Mouse (Mus musculus): ENCODE data around the gene Fbxl19. TPM values are rescaled to one million over a fixed set of nuclear protein-coding genes. Genes with fewer than 3 reads are reported as not detected.

Fbxl19 gene
- total RNA-seq, 2 experiments from 2014 or later = 1.5 to 1.7 TPM

DNA sequence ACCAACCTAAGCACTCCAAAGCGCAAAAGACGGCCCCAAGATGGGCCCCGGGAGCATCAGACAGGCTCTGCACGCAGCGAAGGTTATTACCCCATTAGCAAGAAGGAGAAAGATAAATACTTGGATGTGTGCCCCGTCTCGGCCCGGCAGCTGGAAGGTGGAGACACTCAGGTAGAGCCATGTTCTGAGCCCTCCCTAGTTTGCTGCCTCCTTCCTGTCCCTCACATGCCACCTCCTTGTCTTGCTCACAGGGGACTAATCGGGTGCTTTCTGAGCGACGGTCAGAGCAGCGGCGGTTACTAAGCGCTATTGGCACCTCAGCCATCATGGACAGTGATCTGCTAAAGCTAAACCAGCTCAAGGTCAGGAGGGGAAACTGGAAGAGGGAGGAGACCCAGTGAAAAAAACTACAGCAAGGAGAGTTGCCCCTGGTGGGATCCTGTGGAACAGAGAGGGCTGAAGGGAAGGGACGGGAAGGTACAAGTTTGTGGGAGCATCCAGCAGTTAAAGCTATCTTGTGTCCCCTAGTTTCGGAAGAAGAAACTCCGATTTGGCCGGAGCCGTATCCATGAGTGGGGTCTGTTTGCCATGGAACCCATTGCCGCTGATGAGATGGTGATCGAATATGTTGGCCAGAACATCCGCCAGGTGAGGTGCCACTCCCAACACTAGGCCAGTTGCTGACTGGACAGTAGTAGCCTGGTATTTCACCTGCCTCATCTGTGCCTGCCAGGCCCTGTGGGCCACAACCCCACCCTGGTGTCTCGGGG is 52.9 kb downstream of the Fbxl19 start:
- no peak for ATAC-seq (replicated peaks; ENCODE audit: low FRiP score, poor library complexity, severe bottlenecking)

DNA sequence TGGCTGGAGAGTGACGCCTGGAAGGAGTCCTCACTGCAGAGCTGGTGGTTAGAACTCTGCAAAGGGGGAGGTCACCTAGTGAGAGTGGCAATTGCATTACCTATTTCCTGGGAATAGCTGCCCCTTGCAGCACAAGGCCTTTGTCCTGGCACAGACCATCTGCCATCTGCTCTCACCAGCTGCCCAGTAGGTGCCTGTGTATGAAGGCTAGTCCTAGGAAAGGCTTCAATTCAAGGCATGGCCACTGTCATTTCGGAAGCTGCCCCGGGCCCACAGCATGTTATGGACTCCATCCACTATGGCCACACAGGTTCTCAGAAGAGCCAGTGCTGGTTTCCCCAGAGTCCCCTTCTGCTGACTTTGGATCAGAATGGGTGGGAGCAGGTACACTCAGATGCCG is 54.2 kb downstream of the Fbxl19 start:
- ATAC-seq (replicated peaks; ENCODE audit: low FRiP score, poor library complexity, severe bottlenecking) = no peak

DNA sequence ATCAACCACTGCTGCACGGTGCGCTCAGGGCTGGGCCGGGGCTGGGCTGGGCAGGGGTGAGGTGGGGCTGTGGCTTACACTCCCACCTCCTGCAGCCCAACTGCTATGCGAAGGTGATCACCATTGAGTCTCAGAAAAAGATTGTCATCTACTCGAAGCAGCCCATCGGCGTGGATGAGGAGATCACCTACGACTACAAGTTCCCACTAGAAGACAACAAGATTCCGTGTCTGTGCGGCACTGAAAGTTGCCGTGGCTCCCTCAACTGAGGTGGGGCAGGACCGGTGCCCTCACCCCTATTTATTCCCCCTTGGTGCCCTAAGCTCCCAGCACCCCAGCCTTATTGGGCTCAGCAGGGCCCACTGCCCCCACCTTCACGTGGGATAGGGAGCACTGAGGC is 54.9 kb downstream of the Fbxl19 start:
- ATAC-seq (replicated peaks; ENCODE audit: low FRiP score, poor library complexity, severe bottlenecking) = no peak

DNA sequence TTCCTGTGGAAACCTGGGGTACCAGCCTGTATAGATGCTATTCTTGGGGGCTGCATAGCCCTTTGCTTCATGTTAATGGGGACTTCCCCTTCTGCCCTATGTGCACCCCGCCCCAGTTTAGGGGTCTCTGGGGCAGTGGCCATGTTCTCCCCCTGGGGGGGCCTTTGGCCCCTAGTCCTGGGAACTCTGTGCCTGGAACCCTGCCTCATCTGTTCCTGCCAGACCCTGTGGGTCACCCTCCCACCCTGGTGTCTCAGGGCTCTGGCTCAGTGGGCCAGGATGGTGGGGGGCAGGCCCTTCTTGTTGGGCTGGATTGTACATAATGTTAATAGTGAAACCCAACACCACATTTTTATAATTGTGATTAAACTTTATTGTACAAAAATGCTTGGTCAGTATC is 55.4 kb downstream of the Fbxl19 start:
- no peak for ATAC-seq (replicated peaks; ENCODE audit: low FRiP score, poor library complexity, severe bottlenecking)

DNA sequence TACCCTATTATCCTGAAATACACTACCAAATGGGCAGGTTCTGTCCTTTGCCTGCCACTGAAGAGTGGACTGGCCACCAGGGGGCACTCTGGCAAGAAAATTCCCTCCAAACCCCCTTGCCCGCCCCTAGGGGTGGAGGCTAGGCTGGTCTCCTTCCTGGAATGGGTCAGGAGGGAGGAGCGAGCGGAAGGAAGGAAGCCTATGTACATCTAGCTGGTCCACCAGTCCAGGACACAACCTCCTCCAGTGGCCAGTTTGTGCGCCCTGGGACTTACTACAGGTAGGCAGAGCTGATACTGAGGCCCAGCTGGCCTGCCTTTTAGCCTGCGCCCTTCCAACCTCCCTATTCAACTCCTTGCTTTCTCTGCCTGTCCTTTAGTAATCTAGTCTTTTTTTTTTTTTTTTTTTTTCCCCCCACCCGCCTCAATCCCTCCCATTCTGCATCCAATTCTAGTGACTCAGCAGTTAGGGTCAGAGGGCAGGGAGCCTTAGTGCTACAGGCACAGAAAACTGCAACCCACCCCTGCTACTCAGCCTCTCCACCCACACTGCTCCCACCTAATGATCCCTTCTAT is 56.2 kb downstream of the Fbxl19 start, which contains the start of gene Hsd3b7:
Gene Hsd3b7, plus strand, starts transcription at position 170 of the 575 bp plus-strand sequence.
- ATAC-seq (replicated peaks; ENCODE audit: low FRiP score, poor library complexity, severe bottlenecking) = peak; percentile 58

DNA sequence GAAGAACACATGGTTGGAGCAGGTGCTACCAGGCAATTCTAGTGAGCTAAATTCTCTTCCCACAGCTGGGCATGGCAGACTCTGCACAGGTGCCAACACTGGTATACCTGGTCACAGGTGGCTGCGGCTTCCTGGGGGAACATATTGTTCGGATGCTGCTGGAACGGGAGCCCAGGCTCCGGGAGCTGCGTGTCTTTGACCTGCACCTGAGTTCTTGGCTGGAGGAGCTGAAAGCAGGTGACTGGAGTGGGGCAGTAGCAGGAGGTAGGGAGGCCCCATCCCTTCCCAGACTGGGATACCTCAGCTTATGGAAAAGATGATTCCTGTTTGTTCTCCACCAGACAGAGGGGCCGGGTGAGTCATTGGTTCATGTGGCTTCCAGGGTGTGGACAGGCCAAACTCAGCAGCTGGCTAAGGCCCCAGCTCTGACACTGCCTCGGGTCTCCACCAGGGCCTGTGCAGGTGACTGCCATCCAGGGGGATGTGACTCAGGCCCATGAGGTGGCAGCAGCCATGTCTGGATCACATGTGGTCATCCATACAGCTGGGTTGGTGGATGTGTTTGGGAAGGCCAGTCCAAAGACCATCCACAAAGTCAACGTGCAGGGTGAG is 56.8 kb downstream of the Fbxl19 start:
- no peak for ATAC-seq (replicated peaks; ENCODE audit: low FRiP score, poor library complexity, severe bottlenecking)

DNA sequence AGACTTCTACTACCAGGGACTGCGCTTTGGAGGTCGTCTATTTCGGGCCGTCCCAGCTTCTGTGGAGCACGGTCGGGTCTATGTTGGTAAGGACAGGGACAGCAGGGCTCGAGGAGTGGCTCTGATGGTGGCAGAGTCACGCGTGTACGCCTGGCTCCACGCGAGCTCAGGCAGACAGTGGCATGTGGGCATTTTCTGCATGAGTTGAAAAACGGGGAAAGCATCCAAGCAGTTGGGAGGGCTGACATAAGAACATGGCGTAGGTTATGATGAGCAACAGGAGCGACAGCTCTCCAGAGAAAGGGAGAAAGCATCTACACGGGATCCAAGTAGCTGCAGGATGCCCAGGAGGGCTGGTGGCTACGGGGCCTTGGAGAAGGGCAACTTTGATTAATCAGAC is 58.0 kb downstream of the Fbxl19 start:
- ATAC-seq (replicated peaks; ENCODE audit: low FRiP score, poor library complexity, severe bottlenecking) = no peak

DNA sequence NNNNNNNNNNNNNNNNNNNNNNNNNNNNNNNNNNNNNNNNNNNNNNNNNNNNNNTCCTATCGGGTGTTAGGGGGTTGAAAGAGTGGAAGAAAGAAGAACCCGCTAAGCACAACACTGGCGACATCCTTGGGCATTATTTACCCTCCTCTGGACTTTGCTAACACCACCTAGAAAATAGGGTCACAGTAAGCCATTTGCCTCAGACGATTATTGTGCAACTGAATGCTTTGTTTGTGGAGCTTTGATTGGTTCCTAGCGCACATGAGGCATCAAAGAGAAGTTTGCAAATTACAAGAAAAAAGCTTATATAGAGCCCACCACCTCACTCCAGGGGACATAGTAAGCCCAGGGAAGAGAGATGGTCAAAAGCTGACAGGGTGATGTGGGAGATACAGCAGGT is 64.5 kb downstream of the Fbxl19 start:
- ATAC-seq (replicated peaks; ENCODE audit: low FRiP score, poor library complexity, severe bottlenecking) = no peak

DNA sequence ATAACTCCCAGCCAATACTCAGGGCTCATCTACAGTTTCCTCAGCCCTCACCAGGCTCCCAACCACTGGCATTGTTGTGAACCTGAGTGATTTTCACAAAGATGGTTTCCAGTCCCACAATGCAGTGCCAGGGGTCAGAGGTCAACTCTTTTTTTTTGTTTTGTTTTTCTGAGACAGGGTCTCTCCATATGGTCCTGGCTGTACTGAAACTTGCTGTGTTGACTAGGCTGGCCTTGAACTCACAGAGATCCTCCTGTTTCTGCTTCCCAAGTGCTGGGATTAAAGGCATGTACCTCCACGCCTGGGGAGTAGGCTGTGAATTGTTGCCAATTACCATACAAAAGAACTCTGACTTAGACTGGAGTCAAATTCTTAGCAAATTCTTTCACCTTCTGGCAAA is 65.5 kb downstream of the Fbxl19 start:
- ATAC-seq (replicated peaks; ENCODE audit: low FRiP score, poor library complexity, severe bottlenecking) = no peak

DNA sequence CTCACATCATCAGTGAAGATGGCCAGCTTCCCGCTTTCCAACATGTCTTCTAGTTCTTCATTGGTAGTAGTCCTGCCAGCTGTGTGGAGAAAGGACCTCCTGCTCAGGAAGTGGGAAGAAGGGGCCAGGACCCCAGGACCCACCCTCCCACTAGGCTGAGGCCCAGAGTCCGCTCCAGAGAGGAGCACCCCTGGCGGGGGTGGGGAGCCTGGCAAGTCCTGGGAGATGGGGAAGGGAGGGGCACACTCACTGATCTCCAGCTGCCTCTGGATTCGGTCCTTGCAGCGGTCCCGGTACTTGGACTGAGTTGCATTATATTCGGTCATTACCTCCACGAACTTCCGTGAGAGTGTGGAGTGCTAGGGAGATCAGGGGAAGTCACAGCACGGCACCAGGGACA is 66.3 kb downstream of the Fbxl19 start:
- ATAC-seq (replicated peaks; ENCODE audit: low FRiP score, poor library complexity, severe bottlenecking) = no peak

DNA sequence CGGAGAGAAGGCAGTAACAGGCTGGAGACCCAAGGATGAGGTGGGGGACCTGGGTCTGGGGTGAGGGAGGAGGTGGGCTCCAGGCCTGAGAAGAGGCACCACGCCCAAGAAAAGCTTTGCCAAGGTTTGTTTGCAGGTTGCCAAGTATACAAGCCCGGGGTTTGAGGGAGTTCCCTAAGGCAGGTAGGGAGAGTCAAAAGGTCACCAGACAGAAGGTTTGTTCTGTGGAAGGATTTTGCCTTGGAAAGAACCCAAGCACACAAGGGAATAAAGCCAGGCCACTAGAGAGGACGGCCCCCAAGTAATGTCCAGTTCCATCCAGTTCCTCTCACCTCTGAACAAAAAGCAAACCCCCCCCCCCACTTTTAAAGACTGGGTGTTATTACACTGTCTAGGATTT is 66.9 kb downstream of the Fbxl19 start:
- ATAC-seq (replicated peaks; ENCODE audit: low FRiP score, poor library complexity, severe bottlenecking) = no peak

DNA sequence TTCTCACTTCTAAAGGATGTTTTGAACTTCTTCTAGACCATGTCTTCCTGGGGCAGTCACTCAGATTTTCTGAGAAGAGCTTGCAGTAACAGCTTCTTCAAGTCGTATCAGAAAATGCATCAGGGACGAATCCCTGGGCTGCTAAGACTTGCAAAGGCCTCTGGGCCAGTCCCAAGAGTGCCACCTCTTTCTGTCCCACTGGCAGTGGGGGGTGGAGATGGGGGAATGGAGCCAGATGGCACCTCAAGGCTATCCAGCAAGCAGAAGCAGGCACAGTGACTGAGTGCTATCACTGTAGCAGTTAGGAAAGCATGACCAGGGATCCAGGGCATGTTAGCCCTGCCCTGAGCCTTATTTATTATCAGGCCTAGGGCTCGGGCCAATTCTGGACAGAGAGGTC is 67.9 kb downstream of the Fbxl19 start:
- no peak for ATAC-seq (replicated peaks; ENCODE audit: low FRiP score, poor library complexity, severe bottlenecking)

DNA sequence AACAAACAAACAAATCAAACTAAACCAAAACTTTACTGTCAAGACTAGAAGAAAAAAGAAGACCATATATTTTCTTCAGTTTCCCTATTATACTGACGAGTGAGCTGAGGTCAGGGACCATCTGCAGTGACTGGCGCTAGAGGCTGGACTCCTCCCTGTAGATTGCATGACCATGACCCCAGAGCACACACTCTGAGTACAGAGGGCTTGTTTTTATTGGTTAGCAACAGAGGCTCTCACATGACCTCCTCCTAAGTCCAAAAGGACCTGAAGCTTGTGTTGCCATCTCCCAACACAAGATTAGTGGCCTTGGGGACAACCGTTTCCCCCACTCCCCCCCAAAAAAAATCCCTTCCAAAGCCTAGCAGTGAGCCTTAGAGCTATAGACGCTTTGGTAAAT is 69.5 kb downstream of the Fbxl19 start:
- no peak for ATAC-seq (replicated peaks; ENCODE audit: low FRiP score, poor library complexity, severe bottlenecking)

DNA sequence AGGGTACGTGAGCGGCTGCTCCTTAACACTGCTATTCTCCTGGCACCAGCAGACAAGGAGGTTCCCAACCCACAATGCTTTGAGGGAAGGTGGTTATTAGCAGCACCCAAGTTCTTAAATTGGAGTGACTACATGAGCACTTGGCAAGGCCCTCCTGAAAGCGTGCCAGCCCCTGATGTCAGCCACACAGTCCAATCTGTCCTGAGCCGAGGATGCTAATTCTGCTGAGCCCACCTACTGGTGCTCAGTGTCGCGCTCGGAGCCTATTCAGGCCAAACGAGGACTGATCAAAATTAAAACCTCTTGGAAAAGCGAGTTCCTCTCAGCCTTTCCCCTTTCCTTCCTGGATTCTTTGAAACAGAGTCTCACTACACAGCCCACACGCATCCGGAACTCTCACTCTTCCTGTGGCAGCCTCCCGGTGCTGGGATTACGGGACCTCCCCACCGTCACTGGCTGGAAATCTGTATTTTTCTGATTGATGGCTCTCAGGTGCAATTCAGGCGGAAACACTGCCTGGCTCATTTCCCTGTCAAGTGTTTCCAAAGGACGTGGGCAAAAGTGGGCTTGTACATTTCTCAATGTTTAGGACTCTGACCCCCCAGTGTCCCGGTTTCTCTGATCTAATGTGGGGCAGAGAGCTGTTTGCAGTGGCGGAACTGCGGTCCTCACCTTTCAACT is 70.0 kb downstream of the Fbxl19 start:
- no peak for ATAC-seq (replicated peaks; ENCODE audit: low FRiP score, poor library complexity, severe bottlenecking)

DNA sequence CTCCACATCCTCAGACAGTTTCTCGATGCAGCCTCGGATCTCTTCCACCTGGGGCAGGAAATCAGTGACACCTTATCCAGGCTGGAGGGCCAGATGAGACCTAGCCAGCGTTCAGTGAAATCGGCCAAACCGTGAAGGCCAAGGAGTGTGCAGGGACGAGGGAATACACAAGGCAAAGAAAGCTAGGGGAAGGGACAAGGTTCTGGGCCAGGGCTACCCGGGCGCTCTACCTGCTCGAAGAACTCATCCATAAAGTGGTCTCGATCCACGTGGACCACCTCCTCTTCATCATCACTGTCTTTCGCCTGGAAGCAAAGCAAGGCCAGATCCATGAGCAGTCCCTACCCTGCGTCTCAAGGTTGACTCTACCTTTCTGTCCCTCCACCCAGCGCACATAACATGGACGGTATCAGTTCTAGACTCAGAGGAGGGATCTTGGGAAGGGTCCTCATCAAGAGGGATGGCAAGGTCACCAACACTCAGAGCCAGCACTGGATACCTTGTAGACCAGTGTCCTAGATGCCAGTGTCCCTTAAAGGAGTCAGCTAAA is 70.8 kb downstream of the Fbxl19 start:
- no peak for ATAC-seq (replicated peaks; ENCODE audit: low FRiP score, poor library complexity, severe bottlenecking)

DNA sequence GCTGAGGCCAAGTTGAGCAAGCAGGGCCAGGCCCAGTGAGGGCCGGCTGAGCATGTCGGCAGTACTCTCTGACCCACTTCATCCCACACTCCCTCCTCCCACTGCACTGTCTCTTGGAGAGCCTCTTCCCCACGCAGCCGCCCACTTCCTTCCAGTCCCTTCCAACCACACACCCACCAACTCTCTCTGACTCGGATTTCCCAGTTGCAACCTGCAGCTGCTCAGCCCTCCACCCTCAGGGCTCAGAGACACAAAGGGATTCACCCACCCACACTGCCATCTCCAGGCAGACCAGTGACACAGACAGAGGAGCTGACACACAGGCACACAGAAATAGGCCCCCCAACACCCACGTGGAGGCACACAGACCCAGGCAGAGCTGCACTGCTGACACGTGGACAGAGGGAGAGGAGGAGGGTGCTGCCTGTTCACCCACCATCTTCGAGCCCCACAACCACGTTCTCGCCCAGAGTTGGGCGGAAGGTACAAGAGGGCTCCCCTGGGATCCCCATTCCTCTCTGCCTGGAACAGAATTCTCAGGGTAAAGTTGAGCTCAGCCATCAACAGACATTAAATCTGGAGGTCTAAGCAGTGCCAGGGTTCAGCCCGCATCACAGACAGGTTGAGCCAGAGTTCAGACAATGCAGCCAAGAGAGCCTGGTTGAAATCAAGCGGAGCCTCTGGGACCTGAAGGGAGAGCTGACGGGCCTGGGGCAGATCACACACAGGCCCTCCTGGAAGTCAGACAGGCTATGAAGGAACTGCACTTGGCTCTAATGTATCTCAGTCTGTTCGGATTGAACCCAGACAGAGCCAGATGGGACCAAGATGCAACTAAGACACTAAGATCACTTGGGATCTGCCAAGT is 71.8 kb downstream of the Fbxl19 start:
- no peak for ATAC-seq (replicated peaks; ENCODE audit: low FRiP score, poor library complexity, severe bottlenecking)

DNA sequence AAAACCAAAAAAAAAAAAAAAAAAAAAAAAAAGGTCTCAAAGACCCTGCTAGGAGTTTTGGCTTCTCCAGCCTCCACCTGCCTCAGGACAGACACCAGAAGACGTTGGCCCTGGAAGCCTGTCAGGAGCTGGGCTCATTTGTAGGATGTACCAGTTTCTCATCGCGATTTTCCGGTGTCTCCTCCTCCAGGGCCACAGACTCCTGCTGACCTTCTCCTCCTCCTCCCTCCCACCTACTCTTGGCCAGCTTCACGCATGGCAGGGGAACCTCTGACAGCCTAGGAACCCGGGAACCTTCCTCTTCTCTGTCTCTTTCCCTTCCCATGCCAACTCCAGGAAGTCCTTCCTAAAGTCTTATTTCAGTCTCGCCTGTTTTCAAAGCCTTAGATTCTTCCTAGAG is 72.7 kb downstream of the Fbxl19 start:
- ATAC-seq (replicated peaks; ENCODE audit: low FRiP score, poor library complexity, severe bottlenecking) = no peak

DNA sequence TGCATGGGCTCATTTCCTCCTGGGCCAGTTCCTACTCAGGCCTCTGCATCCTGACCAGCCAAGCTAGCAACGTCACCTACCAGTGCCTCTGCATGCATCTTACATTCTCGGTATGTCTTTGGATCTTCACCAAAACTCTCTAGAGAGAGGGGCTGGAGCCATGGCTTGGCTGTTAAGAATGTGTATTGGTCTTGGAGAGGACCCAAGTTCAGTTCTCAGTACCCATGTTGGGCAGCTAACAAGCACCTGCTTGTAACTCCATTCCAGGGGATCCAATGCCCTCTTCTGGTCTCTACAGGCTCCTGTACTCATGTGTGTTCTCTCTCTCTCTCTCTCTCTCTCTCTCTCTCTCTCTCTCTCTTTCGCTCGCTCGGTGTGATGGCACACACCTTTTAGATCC is 73.4 kb downstream of the Fbxl19 start:
- no peak for ATAC-seq (replicated peaks; ENCODE audit: low FRiP score, poor library complexity, severe bottlenecking)
